Mouse (Mus musculus) Patski (cell line): Measurements from ENCODE around the gene Copz1. TPM values are rescaled to one million over a fixed set of nuclear protein-coding genes. Genes with fewer than 3 reads are reported as not detected.
A peak's percentile ranks its signal among the peaks of the same experiment; 100 is the strongest.

Source experiments
- ATAC-seq: fragments of 100-300 bp; one replicate; pipeline ENCODE4 v1.8.0; 2021
- CTCF ChIA-PET: fragments of 350-600 bp; sonication (Branson Sonifier 250); formaldehyde crosslinking; loops from one replicate; lab custom pipeline; 2022; ENCODE audit warnings: inconsistent platforms; lab: Charles Lee
- POLR2A ChIA-PET: fragments of 350-600 bp; sonication (Branson Sonifier 250); formaldehyde crosslinking; loops from one replicate; lab custom pipeline; 2022; ENCODE audit warnings: antibody characterized with exemption, inconsistent platforms; lab: Charles Lee
- DNase-seq: peaks from one replicate; pipeline ENCODE4 v3.0.0-alpha.2; 2011; ENCODE audit warnings: low read depth, low spot score
- H3K27me3 ChIP-seq: fragments of 371-371 bp; one replicate; pipeline ENCODE4 v1.5.1; 2021
- CTCF ChIP-seq: fragments of 100-300 bp; IDR thresholded peaks from one replicate; pipeline ENCODE4 v1.5.1; 2021
- in situ Hi-C: fragments of 300-500 bp; cut with MboI; formaldehyde crosslinking; loops from 3 replicates; pipeline ENCODE4 v1.11.1; 2018; ENCODE audit warnings: low pct_unique_long_range_greater_than_20kb, mixed read lengths
- polyA plus RNA-seq: library from polyadenylated mRNA; unstranded; gene quantifications from one replicate; pipeline ENCODE4 v1.2.3, GENCODE M21; 2021

Copz1 gene
- polyA plus RNA-seq, 1 experiment from 2014 or later = 163 TPM

GRCm38 (mm10) chr15:103342415-103342814 is 69.9 kb downstream of the Copz1 start:
- peak; percentile 14 for ATAC-seq
- in situ Hi-C loops = no loop called here
- POLR2A ChIA-PET = no interaction called here

GRCm38 (mm10) chr15:103343008-103343407 is 70.5 kb downstream of the Copz1 start:
- DNase-seq (no peak), ATAC-seq (no peak)
- ChIA-PET CTCF (interaction anchor here (0.7 to 4.0 kb wide), 10 partner anchors 10 to 165 kb away, joined by 3 to 22 read pairs (median 3); no protein-coding TSS in a partner anchor), POLR2A (no interaction called here)
- H3K27me3 ChIP-seq = no peaks in the 10 kb centered on the region
- TF ChIP-seq CTCF = no peak
- in situ Hi-C loops = no loop called here

More at GRCm38 (mm10) chr15:103342415-103342814, 69.9 kb downstream of the Copz1 start:
- DNase-seq = peak; percentile 35
- CTCF ChIA-PET = interaction anchor here (0.7 to 4.0 kb wide), 9 partner anchors 10 to 165 kb away, joined by 3 to 22 read pairs (median 4); no protein-coding TSS in a partner anchor
- peak; percentile 90 for TF ChIP-seq CTCF
- H3K27me3 ChIP-seq = no peaks in the 10 kb centered on the region

- no peak for ATAC-seq
- ChIA-PET POLR2A (no interaction called here), CTCF (interaction anchor here (0.8 to 1.7 kb wide), 5 partner anchors 9 to 45 kb away, joined by 3 to 8 read pairs (median 3); no protein-coding TSS in a partner anchor)
- no peaks in the 10 kb centered on the region for H3K27me3 ChIP-seq
- in situ Hi-C loops = no loop called here
- DNase-seq = no peak
- TF ChIP-seq CTCF = peak; percentile 20
These were observed 71.0 kb downstream of the Copz1 start for GRCm38 (mm10) chr15:103343556-103343955.

- no peaks in the 10 kb centered on the region for H3K27me3 ChIP-seq
- DNase-seq (no peak), ATAC-seq (no peak)
- TF ChIP-seq CTCF = no peak
- in situ Hi-C loops = no loop called here
- POLR2A ChIA-PET = no interaction called here
- CTCF ChIA-PET = interaction anchor here (1.6 to 2.9 kb wide), 2 partner anchors 37 to 42 kb away, joined by 4 to 13 read pairs; no protein-coding TSS in a partner anchor
These were observed 73.3 kb downstream of the Copz1 start for GRCm38 (mm10) chr15:103345789-103346188.

- in situ Hi-C loops = no loop called here
- no peaks in the 10 kb centered on the region for H3K27me3 ChIP-seq
- TF ChIP-seq CTCF = peak; percentile 77
- DNase-seq (no peak), ATAC-seq (no peak)
- ChIA-PET CTCF (interaction anchor here (0.6 to 2.2 kb wide), 14 partner anchors 9 to 133 kb away, joined by 3 to 22 read pairs (median 4); partner anchors contain the start of gene Gtsf2), POLR2A (interaction anchor here (0.7 to 1.3 kb wide), 3 partner anchors 11 to 17 kb away, joined by 3 to 6 read pairs (median 4); no protein-coding TSS in a partner anchor)
These were observed 74.8 kb downstream of the Copz1 start for GRCm38 (mm10) chr15:103347275-103347684.

Other genes with a start within 250 kb of the Copz1 start
- 17.4 TPM for gene Smug1, start 105.6 kb upstream of the Copz1 start, polyA plus RNA-seq
- 92.4 TPM for gene Cbx5, start 32.9 kb upstream of the Copz1 start, polyA plus RNA-seq
- 667 TPM for gene Hnrnpa1, start 32.3 kb upstream of the Copz1 start, polyA plus RNA-seq
- not detected for gene Nfe2, start 14.3 kb upstream of the Copz1 start, polyA plus RNA-seq
- not detected for gene Gpr84, start 37.9 kb downstream of the Copz1 start, polyA plus RNA-seq
- 22.9 TPM for gene Zfp385a, start 67.4 kb downstream of the Copz1 start, polyA plus RNA-seq
- gene Itga5, start 94.0 kb downstream of the Copz1 start, polyA plus RNA-seq = 48.6 TPM
- not detected for gene Gtsf1, start 157.8 kb downstream of the Copz1 start, polyA plus RNA-seq
- gene Gtsf2, start 175.8 kb downstream of the Copz1 start, polyA plus RNA-seq = 0.17 TPM
- gene Nckap1l, start 181.1 kb downstream of the Copz1 start, polyA plus RNA-seq = 0.19 TPM
- gene Pde1b, start 230.3 kb downstream of the Copz1 start, polyA plus RNA-seq = 1.4 TPM